Mouse (Mus musculus): ENCODE results near the gene Trank1. TPM values are rescaled to one million over a fixed set of nuclear protein-coding genes. Genes with fewer than 3 reads are reported as not detected.

Trank1 gene
- polyA plus RNA-seq, 1 experiment from 2014 or later: 0.39 TPM

DNA sequence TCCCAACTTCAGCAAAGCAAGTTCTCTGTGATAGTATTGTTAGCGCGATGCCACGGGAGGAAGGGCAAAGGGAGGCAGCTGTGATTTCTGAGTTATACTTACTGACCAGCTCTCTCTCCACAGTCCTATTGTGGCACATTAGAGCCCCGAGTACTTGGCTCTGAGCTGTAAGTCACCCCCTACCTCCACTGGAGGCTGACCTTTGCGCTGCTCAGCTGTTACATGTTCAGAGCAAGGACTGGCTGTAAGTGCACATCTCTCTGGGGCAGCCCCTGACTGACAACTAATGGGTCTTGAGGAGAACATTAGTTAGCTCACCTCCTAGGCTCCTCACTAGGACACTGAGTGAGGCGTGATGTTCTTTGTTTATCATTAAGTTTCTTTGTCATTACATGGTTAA is 128.9 kb downstream of the Trank1 start:
- H3K4me1 ChIP-seq (replicated peaks; ENCODE audit: control insufficient read depth, insufficient read depth, low read length): no peaks in the 10 kb centered on the region
- no peak overlapping the region for H3K27ac ChIP-seq (ENCODE audit: low read depth, low read length)
- no peaks in the 10 kb centered on the region for H3K36me3 ChIP-seq (ENCODE audit: control insufficient read depth, insufficient read depth)
- ATAC-seq: no peak
- WGBS: 85% methylated on average over 6 of the region's 6 CpGs
- no peak overlapping the region for H3K9ac ChIP-seq (ENCODE audit: low read depth, low read length)
- H3K4me2 ChIP-seq (replicated peaks; ENCODE audit: low read depth): no peak overlapping the region
- no peak overlapping the region for H3K4me3 ChIP-seq (ENCODE audit: low read depth, low read length)
- no peak for TF ChIP-seq CTCF (IDR thresholded peaks at IDR 0.05; ENCODE audit: low read depth)
- 0 out of 2 replicates have a peak, but pooled peaks cover 8% of the 10 kb centered on the region for H3K27me3 ChIP-seq (replicated peaks; ENCODE audit: control insufficient read depth, insufficient read depth, low read length)
- H3K9me3 ChIP-seq (ENCODE audit: control insufficient read depth): no peaks in the 10 kb centered on the region

GRCm38 (mm10) chr9:111441151-111441550 is 129.6 kb downstream of the Trank1 start:
- no peaks in the 10 kb centered on the region for H3K36me3 ChIP-seq (ENCODE audit: control insufficient read depth, insufficient read depth)
- no peak overlapping the region for H3K4me3 ChIP-seq (ENCODE audit: low read depth, low read length)
- H3K27ac ChIP-seq (ENCODE audit: low read depth, low read length): no peak overlapping the region
- H3K9ac ChIP-seq (ENCODE audit: low read depth, low read length): no peak overlapping the region
- H3K9me3 ChIP-seq (ENCODE audit: control insufficient read depth): no peaks in the 10 kb centered on the region
- no peak overlapping the region for H3K4me2 ChIP-seq (replicated peaks; ENCODE audit: low read depth)
- no peaks in the 10 kb centered on the region for H3K4me1 ChIP-seq (replicated peaks; ENCODE audit: control insufficient read depth, insufficient read depth, low read length)
- 0 out of 2 replicates have a peak, but pooled peaks cover 8% of the 10 kb centered on the region for H3K27me3 ChIP-seq (replicated peaks; ENCODE audit: control insufficient read depth, insufficient read depth, low read length)
- TF ChIP-seq CTCF (IDR thresholded peaks at IDR 0.05; ENCODE audit: low read depth): no peak
- 80% methylated on average over 2 of the region's 2 CpGs for WGBS
- ATAC-seq: no peak

Other genes with a start within 250 kb of the Trank1 start
- gene Lrrfip2, start 194.1 kb upstream of the Trank1 start, polyA plus RNA-seq (2015; fragmentation: Nextera tagmentation; extraction: Ambion mirVana): 45.1 and 46.1 TPM in 2 replicates
- gene Mlh1, start 39.9 kb upstream of the Trank1 start, polyA plus RNA-seq (2015; fragmentation: Nextera tagmentation; extraction: Ambion mirVana): 11.7 and 12.3 TPM in 2 replicates
- 8.0 TPM in 2 replicates for gene Epm2aip1, start 39.8 kb upstream of the Trank1 start, polyA plus RNA-seq (2015; fragmentation: Nextera tagmentation; extraction: Ambion mirVana)
- gene Dclk3, start 127.3 kb downstream of the Trank1 start, polyA plus RNA-seq (2015; fragmentation: Nextera tagmentation; extraction: Ambion mirVana): 1.1 and 1.4 TPM in 2 replicates